Mouse (Mus musculus): ENCODE measurements around the gene Pla2g2d.
A peak's percentile ranks its signal among the peaks of the same experiment; 100 is the strongest.
"Not testable (repeated sequence)": the region's sequence is repeated elsewhere in the genome, so short reads cannot be mapped to it uniquely, and the experiment has no call there.

Pla2g2d gene

DNA sequence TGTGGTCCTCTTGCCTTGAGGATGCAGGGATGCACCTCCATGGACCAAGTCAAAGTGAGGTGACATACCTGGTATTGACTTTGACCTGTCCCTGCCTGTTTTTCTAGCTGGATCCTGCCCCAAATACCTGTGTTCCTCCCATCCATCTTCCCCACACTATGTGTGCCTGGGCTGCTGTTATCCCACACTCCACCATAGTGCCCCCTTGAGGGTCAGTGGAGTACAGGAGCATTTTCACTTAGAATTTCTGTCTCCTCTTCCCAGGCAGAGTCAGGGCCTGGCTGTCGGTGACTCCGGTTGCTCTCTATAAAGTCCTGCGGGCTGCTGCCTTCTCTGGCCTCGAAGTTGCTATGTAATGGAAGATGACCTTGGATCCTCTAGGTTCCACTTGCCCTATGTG lies 10.2 kb downstream of the Pla2g2d start:
- no peak for DNase-seq

DNA sequence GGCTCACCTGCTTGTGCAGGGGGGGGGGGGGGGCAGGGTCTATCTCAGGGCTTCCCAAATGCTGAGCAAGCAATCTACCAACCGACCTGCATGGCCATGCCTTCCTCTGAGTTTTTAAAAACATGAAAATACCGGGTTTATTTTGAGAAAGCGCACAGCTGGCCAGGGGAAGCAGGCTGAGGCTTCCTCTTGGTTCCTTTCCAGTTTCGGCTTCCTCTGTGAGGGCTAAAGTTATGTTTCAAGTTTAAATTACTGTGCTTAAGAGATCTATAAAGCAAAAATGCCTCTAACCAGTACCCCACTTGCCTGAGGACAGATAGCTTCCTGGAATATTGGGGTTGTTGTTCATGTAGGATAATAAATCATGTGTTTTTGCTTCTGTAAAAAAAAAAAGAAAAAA lies 10.6 kb downstream of the Pla2g2d start:
- no peak for DNase-seq

DNA sequence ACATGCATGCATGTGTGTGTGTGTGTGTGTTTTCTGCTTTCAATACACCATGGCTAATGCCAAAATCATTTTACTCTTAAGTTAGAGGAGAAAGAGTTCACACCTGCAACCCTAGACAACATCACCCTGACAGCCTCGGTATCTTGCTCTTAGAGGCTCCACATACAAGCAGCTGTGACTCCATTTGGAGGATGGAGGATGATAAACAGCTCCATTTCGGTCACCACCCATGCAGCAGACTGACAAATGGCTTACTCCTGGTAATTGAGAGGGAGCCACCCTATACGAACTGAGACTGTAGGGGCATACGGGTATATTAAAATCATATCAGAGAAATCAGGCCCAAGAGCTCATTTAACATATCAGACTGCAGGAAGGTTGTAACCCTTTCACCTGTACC lies 12.8 kb downstream of the Pla2g2d start:
- no peak for DNase-seq

DNA sequence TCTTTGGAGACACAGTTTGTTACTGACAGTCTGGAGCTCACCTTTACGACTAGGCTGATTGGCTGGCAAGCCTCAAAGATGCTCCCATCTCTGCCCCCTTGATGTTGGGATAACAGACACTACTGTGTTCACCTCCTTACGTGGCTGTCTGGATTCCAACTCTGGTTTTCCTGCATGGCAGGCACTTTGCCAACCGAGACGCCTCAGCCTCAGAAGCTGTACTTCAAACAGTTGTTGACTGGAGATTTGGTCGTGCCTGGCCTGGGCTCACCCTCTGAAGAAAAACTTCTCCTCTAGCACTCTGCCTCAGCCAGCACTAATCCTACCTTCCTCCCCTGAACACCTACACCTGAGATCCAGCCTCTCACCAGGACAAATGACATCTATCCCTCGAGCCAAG lies 15.9 kb downstream of the Pla2g2d start:
- DNase-seq: no peak

DNA sequence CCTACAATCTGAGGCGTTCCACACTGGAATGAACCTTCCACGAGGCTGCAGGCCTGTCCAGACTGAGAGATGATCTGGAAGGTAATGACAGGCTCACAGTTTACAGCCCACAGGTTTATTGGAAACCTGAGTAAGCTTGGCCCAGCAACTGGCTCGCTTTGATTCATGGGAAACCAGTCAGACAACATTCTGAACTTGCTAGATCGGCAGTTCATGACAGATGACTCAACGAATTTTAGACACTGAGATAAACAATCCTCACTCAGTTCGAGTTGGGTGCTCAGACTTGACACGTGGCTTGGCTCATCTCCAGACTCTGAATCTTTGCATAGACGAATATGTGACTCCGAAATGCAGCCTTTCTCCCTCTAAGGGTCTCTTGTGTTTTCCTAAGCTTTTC lies 17.1 kb downstream of the Pla2g2d start:
- no peak for DNase-seq

DNA sequence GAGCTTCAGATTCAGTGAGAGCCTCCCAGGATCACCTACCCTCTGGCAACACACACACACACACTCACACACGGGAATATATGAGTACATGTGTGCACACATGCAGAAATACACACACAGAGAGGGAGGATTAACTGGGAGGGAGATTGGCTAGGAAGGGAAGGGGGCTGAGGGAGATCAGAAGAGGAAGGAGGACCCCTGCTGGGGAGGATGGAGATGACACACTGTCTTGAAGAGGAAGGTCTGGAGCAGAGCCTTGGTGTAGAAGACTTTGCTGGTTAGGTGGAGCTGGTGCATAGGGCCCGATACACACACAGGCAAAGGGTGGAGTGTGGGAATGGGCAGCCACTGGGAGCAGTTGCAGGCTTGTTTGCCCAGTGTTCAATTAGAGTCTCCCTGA lies 17.7 kb downstream of the Pla2g2d start:
- peak; percentile 60 for DNase-seq

DNA sequence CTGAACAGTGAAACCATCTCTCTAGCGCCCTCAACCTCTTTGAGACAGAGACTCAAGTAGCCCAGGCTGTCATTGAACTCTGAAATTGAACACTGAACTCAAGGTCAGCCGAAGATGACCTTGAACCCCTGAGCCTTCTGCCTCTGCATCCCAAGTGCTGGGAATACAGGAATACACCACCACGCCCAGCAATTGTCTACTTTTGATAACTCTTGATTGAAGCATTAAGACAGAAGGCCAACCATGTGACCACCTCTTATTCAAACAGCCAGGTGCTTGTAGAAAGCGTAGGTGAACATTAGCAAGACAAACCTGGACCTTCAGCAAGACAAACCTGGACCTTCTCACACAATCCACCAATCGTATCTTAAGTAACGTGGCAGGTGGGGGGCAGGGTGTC lies 18.8 kb downstream of the Pla2g2d start:
- DNase-seq: no peak

DNA sequence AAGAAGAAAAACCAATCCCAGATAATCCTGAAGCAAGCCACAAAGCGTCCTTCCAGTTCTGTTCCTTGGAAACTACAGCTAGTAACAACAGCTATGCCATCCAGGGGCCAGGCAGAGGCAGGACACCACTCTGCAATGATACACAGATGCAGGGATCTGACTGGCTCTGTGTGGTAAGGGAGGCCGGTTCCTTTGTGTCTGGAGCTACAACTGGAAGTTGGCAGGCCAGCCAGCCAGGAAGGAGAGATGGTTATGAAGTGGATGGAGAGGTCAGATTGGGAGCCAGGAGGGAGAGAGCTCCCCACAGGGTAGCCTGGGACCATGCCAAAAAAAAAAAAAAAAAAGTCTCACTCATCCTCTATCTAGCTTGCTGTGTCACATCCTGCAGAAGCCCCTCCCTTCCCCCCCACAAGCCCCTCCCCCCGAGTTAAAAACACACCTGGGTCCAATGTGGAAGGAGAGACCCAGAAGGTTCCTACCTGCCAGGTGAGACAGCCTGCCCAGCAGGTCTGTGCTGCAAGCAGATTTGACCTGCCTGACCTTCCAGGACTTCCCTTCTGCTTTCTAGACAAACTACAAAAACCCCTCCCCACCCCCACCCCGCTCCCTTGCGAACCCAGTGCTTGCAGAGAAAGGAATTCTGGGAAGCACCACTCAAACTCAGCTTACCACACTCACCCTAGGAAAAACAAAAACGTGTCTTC lies 21.1 kb downstream of the Pla2g2d start:
- no peak for DNase-seq

DNA sequence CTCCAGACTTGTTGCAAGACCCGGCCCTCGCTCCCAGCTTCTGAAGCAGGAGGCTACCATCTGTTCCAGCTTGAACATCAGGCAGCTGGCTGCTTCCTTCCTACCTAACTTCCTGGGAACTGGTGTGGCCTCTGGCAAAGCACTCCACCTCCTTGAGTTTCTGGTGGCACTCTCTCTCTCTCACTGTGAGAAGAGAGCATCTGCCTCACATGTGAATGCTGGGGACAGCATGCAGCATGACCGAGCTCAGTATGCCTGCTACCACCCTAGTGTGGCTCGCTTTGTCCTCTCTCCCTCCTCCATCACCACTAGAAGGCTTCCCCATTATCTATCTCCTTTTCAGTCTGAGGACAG lies 21.7 kb downstream of the Pla2g2d start:
- DNase-seq: no peak

DNA sequence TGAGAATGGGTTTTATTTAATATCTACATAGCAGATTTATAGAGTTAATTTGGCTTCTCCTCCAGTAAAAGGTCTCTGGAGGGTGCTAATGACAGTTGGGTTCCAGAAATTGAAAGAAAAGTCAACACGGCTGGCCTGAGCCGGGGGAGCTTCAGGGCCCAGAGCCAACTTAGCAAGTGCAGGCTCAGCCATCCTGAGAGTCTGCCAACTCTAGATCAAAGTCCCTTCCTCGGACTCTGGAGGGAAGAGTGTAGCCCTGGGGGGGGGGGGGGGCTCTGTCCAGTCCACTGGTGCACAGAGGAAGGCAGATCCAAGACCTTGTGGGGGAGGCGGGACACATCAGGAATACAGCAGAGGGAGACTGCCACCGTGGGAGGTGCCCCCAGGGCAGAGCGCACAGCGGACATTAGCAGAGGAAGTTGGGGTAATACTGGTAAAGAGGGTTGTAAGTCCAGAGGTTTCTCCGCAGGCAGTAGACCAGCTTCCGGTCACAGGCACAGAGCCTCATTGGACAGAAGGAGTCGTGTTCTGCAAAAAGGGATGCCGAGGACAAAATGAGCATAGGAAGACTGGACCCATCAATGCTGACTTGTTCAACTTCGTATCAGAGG lies 24.7 kb downstream of the Pla2g2d start:
- no peak for DNase-seq

DNA sequence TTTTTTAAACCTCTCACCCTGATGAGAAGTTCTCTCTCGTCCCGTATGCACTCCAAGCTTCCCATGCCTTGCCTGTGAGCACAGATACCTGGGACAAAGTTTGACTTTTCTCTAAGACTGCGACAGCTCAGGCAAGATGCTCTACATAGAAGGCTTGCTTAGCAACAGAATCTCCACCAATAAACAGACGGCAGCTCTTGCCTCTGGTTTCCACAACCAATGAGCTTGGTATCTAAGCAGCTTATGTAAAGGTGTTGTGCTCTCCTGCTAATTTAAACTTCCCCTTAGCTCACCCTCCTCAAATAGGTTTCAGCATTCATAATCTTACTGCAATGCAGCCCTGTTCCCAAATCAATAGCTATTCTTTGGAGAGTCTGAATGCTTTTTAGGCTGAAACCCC lies 26.1 kb downstream of the Pla2g2d start:
- no peak for DNase-seq

DNA sequence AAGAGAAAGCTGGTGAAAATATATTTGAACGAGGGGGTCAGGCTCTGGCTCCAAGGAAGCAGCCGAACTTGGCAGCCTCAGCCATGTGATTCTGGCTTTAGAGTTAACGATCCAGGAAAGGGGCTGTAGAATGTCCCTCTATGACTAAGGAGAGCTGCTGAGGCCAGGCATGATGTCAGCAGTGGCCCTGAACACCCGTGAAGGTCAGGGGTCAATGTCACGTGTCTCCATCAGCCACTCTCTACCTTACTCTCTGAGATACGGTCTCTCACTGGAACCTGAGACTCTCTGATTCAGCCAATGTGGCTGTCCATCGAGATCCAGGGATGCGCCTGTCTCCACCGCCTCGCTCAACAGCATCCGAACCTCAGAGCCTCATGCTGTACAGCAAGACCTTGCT lies 27.4 kb downstream of the Pla2g2d start:
- DNase-seq: no peak

DNA sequence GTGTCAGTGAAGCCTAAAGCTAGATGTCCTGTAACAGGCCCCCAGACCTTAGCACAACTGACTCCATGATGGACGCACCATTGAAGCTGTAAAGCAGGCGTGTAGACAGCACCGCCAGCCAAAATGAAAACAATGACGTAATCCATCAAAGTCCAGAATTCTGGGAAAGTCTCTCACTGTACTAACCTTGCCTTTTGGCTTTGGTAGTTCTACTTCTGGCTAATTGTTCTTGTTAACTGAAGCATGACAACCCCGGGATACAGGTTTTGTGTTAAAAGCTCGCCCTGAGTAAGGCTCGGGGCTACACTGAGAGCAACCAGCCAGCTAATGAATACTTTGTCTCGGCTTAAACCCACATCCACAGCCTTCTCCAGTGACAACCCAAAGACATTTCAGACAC lies 29.7 kb downstream of the Pla2g2d start:
- no peak for DNase-seq

DNA sequence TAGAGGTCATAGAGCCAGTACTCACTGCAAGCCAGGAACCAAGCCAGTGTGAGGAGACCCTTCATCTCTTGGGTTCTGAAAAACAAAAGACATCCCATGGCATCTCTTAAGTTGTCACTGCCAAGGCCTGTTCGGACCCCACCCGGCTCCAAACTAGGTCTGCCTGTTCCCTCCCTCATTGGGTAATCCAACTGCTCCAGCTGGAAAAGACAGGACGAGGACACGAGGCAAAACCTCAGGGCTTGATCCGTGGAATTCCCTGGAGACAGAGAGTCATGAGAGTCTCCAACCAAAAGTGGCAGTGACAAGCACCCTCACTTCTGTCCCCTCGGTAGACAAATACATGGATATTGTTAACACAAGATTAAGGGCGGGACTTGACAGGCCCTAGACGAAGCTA lies 30.6 kb downstream of the Pla2g2d start:
- DNase-seq: no peak

DNA sequence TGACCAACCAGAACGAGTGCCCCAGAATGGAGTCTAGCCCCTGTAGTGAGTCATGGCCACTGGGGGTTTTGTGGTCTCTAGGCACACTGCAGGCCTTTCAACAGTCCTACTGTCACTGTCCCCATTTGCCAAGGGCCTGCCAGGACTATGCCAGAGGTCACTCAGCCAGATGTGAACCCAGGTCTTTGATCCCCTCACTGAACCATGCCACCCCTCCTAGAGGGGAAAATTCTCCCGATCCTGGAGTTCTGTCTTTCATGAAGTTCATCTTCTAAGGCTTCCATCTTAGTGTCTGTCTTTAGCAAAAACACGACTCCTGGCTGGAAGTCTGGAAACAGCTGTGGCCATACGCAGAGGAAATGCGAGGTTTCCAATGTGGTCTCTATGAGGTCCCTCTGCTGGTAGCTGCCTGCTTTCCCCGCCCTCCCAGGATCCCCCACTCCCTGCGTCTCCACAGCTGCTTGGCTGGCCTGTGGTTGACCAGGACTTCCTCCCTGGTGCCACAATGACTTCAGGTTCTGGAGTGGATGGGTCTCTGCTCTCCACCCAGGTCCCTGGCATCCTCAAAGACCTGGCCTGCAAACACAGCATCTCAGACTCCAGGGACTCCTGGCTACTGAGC lies 31.5 kb downstream of the Pla2g2d start:
- DNase-seq: no peak

DNA sequence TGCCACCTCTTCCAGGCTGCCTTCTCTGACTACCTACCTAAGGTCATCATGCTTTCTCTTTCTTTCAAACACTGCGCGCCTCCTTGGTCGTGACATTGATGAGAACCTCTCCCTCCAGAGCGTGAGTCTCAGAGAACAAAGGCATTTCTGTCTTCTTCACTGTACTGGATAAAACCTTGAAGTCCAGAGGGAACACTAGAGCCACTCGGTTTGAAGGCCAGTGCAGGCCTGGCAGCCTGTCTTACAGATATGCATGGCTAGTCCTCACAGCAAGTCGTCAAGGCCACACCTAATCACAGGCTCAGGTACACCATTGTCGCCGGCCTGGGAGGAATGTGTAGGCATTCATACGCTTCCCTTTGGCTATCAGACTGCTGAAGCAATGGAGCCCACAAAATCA lies 40.6 kb downstream of the Pla2g2d start:
- no peak for DNase-seq

DNA sequence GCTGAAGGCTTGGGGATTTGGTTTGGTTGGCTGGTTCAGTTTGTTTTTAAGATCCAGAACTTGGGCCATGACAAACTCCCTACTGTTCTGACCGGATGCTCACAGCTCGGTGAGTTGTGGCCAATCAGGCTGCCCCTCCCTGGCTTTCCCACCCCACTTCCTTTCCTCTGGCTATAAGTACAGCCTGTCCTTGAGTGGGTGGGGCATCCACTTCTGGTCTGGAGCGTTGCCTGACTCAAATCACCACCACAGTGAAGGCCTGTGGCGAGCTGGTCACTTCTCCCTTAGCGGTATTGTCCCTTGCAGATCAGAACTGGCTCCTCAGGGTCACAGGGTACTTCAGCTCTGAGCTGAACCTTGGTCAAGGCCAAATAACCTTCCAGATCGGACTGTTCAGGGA lies 42.2 kb downstream of the Pla2g2d start:
- no peak for DNase-seq

DNA sequence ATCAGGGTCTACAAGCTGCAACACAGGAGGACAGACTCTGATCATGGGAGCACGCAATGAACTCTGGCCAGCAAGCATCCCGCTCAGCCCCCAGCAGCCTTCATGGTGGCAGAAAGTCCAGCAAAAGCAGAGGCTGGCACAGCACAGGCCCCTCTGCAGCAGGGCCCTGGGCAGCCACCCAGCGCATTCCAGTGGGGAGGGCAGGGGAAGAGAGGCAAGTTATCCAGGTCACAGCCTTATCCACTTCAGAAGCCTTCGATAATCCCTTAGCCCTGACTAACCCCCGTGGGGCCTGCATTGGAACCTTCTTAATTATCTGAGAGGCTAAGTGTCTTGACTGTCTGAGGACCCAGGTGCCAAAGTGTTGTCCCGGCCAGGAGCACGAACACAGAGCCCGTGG lies 43.6 kb downstream of the Pla2g2d start:
- DNase-seq: peak; percentile 30

DNA sequence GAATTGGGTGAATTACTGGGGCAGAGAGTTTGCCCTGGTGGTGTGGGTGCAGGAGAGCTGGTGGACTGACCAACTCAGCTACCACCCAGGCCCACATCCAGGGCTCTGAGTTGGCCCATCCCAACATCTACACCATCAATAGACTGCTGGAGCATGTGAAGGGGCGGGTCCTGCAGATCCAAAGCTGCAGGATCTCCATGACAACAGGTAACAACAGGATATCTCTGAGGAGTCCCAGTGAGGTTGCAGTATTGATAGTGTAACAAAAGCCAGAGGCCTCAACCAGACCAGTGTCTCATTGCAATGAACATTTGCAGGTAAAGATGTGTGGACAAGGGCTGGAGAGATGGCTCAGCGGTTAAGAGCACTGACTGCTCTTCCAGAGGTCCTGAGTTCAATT lies 45.5 kb downstream of the Pla2g2d start:
- DNase-seq: no peak

DNA sequence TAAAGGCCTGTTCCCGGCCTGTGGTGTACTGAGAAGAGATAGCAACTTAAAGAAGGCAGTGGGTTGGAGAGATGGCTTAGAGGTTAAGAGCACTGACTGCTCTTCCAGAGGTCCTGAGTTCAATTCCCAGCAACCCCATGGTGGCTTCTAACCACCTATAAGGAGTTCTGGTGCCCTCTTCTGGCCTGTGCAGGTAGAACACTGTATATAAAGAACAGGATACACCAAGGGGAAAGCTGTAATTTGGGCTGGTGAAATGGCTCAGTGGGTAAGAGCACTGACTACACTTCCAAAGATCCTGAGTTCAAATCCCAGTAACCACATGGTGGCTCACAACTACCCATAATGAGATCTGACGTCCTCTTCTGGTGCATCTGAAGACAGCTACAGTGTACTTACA lies 48.6 kb downstream of the Pla2g2d start:
- not testable (repeated sequence) for DNase-seq

DNA sequence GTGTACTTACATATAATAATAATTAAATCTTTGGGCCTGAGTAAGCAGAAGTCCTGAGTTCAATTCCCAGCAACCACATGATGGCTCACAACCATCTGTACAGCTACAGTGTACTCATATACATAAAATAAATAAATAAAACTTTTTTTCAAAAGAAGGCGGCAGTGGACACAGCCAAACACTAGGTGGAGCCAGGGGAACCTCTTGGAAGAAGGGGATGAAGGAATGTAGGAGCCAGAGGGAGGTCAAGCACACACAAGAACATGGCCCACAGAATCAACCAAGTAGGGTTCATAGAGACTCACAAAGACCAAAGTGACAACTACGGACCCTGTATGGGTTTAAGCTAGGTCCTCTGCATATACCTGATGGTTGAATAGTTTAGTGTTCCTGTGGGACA lies 49.1 kb downstream of the Pla2g2d start:
- DNase-seq: no peak

DNA sequence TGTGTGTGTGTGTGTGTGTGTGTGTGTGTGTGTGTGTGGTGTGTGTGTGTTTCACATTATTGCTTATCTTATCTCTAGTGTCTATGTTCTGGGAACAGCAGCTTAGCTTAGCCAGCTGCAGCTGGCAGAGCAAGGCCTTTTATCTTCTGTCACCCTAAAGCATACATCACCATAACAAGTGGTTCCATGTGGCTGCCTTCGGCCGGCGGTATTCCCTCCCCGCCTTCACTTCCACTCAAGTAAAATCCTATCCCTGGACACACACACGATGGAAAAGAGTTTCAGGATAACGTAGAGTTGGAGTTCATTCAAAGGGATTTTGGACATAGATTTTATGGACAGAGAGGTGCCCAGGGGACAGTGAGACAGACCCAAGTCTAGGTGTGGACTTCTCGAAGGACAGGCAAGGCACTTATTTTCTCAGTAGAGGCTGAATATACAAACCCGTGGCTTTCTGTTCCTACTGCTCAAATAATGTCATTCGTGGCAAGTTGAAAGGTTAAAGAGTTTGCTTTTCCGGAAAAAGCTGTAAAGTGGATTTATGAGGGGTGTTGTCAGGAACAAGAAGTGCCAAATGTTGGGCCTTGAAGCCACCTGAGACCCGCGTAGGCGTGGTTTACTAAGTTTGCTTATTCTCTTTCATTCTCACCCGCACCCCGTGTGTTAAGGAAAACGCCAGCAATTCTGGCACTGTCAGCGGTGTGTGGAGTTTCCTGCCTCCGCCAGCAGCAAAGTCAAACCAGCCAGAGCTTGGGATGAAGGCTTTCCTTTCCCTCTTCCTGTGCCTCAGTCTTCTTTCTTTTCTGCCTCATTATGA lies 50.4 kb downstream of the Pla2g2d start:
- no peak for DNase-seq

DNA sequence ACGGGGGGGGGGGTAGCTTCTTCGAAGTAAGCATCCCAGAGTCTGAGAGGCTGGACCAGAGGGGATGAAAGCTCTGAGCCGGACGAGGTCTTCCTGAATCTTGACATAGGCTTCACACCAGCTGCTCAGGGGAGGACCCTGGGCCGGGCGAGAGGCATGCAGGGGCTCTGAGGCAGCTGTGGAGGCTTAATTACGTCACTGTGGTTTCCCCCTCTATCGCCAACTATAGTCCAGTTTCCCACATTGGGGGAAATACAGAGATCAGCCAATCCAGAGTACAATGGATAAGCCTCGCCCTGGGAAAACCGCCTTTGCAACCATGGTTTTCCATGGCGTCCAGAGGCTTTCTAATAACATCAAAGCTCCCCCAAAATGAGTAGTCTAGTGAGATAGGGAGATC lies 51.6 kb downstream of the Pla2g2d start:
- no peak for DNase-seq
